Mouse (Mus musculus) effector memory CD4-positive, alpha-beta T cell, adult 7 months (primary cell): ENCODE results near the gene Lce1a1. TPM values are rescaled to one million over a fixed set of nuclear protein-coding genes. Genes with fewer than 3 reads are reported as not detected.

Experiments
- polyA plus RNA-seq: library from polyadenylated mRNA; unstranded; fragments of 100-300 nt; shearing (Covaris generic); gene quantifications from one replicate; pipeline ENCODE4 v1.2.1, GENCODE M21; 2017

Gene Lce1a1
- polyA plus RNA-seq, result not detected

GRCm38 (mm10) chr3:92648207-92648606 lies at the start of gene Lce1a1:
TSS of gene Lce1a1 (minus strand) at chr3:92648307.

DNA sequence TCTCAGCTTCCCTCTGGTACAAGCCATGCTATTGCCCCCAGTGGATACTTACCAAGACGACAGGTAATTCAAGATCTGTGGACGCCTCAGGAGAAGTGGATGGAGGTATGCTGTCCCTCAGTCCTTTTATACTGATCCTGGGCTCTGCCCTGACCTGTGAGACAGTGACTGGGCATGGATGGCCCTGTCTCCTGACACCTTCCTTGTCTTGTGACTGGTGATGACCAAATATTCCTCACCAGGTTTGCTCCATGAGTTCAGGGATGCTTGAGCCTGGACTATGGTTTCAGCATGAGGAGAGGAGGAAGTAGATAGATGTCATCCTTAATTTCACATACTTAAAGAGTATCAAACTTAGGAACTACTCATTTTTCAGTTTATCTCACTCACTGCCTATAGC lies 39.0 kb upstream of the Lce1a1 start, which contains the start of gene Lce1d:
Lce1d (minus strand) TSS at position 101 of the 400 bp plus-strand sequence.

GRCm38 (mm10) chr3:92678947-92679346 lies 30.8 kb upstream of the Lce1a1 start, which contains the start of gene Lce1c:
TSS of gene Lce1c (plus strand) at chr3:92679247.

GRCm38 (mm10) chr3:92670215-92670614 lies 22.1 kb upstream of the Lce1a1 start, which contains the start of gene Lce1a2:
TSS of gene Lce1a2 (minus strand) at chr3:92670315.

GRCm38 (mm10) chr3:92656826-92657225 lies 8.7 kb upstream of the Lce1a1 start, which contains the start of gene Lce1b:
TSS of gene Lce1b (minus strand) at chr3:92656926.

GRCm38 (mm10) chr3:92621560-92621959 lies 26.5 kb downstream of the Lce1a1 start, which contains the start of gene Lce6a:
TSS of gene Lce6a (minus strand) at chr3:92621660.

DNA sequence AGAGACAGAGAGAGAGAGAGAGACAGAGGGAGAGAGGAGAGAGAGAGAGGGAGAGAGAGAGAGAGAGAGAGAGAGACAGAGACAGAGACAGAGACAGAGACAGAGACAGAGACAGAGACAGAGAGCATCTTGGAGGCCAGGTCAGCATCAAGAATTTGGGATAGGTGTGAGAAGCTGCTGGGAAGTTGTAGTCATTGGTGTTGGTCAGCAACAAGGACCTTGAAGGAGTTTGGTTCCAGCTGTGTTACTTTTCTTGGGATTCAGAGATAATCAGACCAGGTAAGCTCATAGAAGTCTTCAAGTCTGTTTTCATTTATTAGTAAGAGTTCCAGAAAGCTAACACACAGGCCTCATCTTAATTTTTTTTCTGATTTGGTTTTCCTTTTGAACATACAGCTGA lies 40.7 kb downstream of the Lce1a1 start, which contains the start of gene 2210017I01Rik:
2210017I01Rik (minus strand) TSS at position 101 of the 400 bp plus-strand sequence.

Other genes starting within 250 kb of the Lce1a1 start
- not detected for gene Sprr2i, start 240.3 kb downstream of the Lce1a1 start, polyA plus RNA-seq
- not detected for gene Sprr2j-ps, start 230.2 kb downstream of the Lce1a1 start, polyA plus RNA-seq
- gene Gm9774, start 218.9 kb downstream of the Lce1a1 start, polyA plus RNA-seq, result 27.2 TPM
- not detected for gene Sprr2k, start 215.7 kb downstream of the Lce1a1 start, polyA plus RNA-seq
- not detected for gene Sprr1b, start 209.5 kb downstream of the Lce1a1 start, polyA plus RNA-seq
- gene Sprr3, start 189.6 kb downstream of the Lce1a1 start, polyA plus RNA-seq, result not detected
- gene Sprr1a, start 162.4 kb downstream of the Lce1a1 start, polyA plus RNA-seq, result not detected
- not detected for gene Sprr4, start 147.8 kb downstream of the Lce1a1 start, polyA plus RNA-seq
- gene 2310046K23Rik, start 113.8 kb downstream of the Lce1a1 start, polyA plus RNA-seq, result not detected
- gene Ivl, start 74.6 kb downstream of the Lce1a1 start, polyA plus RNA-seq, result not detected
- not detected for gene Smcp, start 59.3 kb downstream of the Lce1a1 start, polyA plus RNA-seq
- not detected for gene 2210017I01Rik, start 40.8 kb downstream of the Lce1a1 start, polyA plus RNA-seq
- not detected for gene Lce6a, start 26.6 kb downstream of the Lce1a1 start, polyA plus RNA-seq
- not detected for gene Lce1b, start 8.6 kb upstream of the Lce1a1 start, polyA plus RNA-seq
- gene Lce1a2, start 22.0 kb upstream of the Lce1a1 start, polyA plus RNA-seq, result not detected
- gene Lce1c, start 30.9 kb upstream of the Lce1a1 start, polyA plus RNA-seq, result not detected
- gene Lce1d, start 38.9 kb upstream of the Lce1a1 start, polyA plus RNA-seq, result not detected
- gene Lce1e, start 60.8 kb upstream of the Lce1a1 start, polyA plus RNA-seq, result not detected
- not detected for gene Lce1f, start 72.0 kb upstream of the Lce1a1 start, polyA plus RNA-seq
- not detected for gene Gm38119, start 90.8 kb upstream of the Lce1a1 start, polyA plus RNA-seq
- gene Lce1g, start 104.0 kb upstream of the Lce1a1 start, polyA plus RNA-seq, result not detected
- not detected for gene Lce1h, start 116.8 kb upstream of the Lce1a1 start, polyA plus RNA-seq
- gene Lce1i, start 130.6 kb upstream of the Lce1a1 start, polyA plus RNA-seq, result not detected
- gene Lce1j, start 142.2 kb upstream of the Lce1a1 start, polyA plus RNA-seq, result not detected
- not detected for gene Lce1k, start 159.6 kb upstream of the Lce1a1 start, polyA plus RNA-seq
- gene Kprp, start 178.9 kb upstream of the Lce1a1 start, polyA plus RNA-seq, result not detected
- gene Lce1l, start 203.0 kb upstream of the Lce1a1 start, polyA plus RNA-seq, result not detected
- not detected for gene 2310050C09Rik, start 221.9 kb upstream of the Lce1a1 start, polyA plus RNA-seq